Mouse (Mus musculus): Measurements from ENCODE around the gene Ncf1.

DNA sequence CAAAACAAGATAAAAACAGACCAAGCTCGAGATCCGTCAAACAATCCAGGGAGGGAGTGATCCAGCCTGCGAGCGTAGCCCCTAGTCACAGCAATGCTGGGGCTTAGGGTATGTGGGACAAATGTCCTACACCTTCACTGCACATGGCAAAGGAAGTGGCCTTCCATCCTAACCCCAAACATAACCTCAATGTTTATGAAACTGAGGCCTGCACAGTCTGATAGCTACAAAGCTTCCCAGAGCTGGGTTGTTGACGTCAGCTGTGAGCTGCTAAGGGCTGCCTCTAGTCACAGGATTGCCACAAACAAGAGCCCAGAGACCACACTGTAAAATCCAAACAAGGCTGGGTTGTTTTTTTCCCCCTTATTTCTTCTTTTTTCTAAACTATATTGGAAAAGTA lies 40.3 kb upstream of the Ncf1 start:
- no peak for TF ChIP-seq CTCF (conservative IDR thresholded peaks at IDR 0.05; ENCODE audit: low read length)
- no peak for TF ChIP-seq NANOG (IDR thresholded peaks at IDR 0.05; ENCODE audit: borderline replicate concordance, low read length)
- no peak for TF ChIP-seq POU5F1 (IDR thresholded peaks at IDR 0.05; ENCODE audit: borderline replicate concordance, low read length)
